9 mouse cellular contexts compared by ENCODE assay signal in genomic region chr1:180458274-180458673, GRCm38 (mm10). TPM values are rescaled to one million over a fixed set of nuclear protein-coding genes. Genes with fewer than 3 reads are reported as not detected.
DNase-seq lines count a peak whose midpoint lies in the region; ATAC-seq and TF ChIP-seq lines count a peak whose summit lies in the region.
"Had no signal": no experiment of that assay in that cellular context is flagged by ENCODE, and none has a peak within 500 bp of the region (broad histone marks: within the 10 kb centered on the region; RNA-seq: fewer than 3 reads in every experiment).

No protein-coding gene starts in this region.

- no peaks in the 10 kb centered on the region for H3K9me3 ChIP-seq in kidney, postnatal 0 days (replicated peaks; ENCODE audit: low read length)
- no peaks in the 10 kb centered on the region for H3K9me3 ChIP-seq in kidney, embryonic 15.5 days (replicated peaks)
- H3K9me3 ChIP-seq in hindbrain, embryonic 10.5 days: no peaks in the 10 kb centered on the region

- peak; percentile 14 for DNase-seq in kidney, postnatal 0 days (ENCODE audit: low spot score)
- DNase-seq in cerebellum, postnatal 10 days: peak; percentile 48 to 71
- peak; percentile 28 for DNase-seq in hindbrain, embryonic 10.5 days (ENCODE audit: low spot score)
- peak; percentile 23 for DNase-seq in lung, postnatal 25 days (ENCODE audit: low spot score)
- no peak for DNase-seq in natural killer cell, adult 2 months (ENCODE audit: low spot score in 2 of 2)
- DNase-seq in right cerebral cortex, postnatal 4 days: no peak
- no peak for DNase-seq in spleen, postnatal 36 days (ENCODE audit: low spot score in 2 of 2)

- no peak overlapping the region for H3K27ac ChIP-seq in kidney, postnatal 0 days
- no peak overlapping the region for H3K27ac ChIP-seq in kidney, embryonic 15.5 days
- peak overlapping the region; percentile 66; the same call in 1 of the 2 replicates for H3K27ac ChIP-seq in hindbrain, embryonic 10.5 days

- H3K27me3 ChIP-seq in kidney, postnatal 0 days (ENCODE audit: insufficient read depth, low read length): no peaks in the 10 kb centered on the region
- H3K27me3 ChIP-seq in kidney, embryonic 15.5 days: no peaks in the 10 kb centered on the region
- no peaks in the 10 kb centered on the region for H3K27me3 ChIP-seq in hindbrain, embryonic 10.5 days (ENCODE audit: insufficient read depth, poor library complexity, severe bottlenecking)

- no peak for ATAC-seq in kidney, postnatal 0 days (replicated peaks; ENCODE audit: low FRiP score, low read depth)
- ATAC-seq in kidney, embryonic 15.5 days (replicated peaks; ENCODE audit: low FRiP score): no peak

- no peaks in the 10 kb centered on the region for H3K4me1 ChIP-seq in kidney, postnatal 0 days (replicated peaks; ENCODE audit: insufficient read depth, low read length)
- H3K4me1 ChIP-seq in kidney, embryonic 15.5 days: peaks cover 5% of the 10 kb centered on the region; the same call in 1 of the 2 replicates
- peaks cover 40% of the 10 kb centered on the region for H3K4me1 ChIP-seq in hindbrain, embryonic 10.5 days (replicated peaks)

- H3K4me2 ChIP-seq in kidney, postnatal 0 days (ENCODE audit: low read length): no peak overlapping the region
- no peak overlapping the region for H3K4me2 ChIP-seq in kidney, embryonic 15.5 days

- H3K4me3 ChIP-seq in kidney, postnatal 0 days (replicated peaks; ENCODE audit: low read depth, low read length): no peak overlapping the region
- H3K4me3 ChIP-seq in kidney, embryonic 15.5 days (replicated peaks): no peak overlapping the region
- H3K4me3 ChIP-seq in hindbrain, embryonic 10.5 days: no peak overlapping the region
- H3K4me3 ChIP-seq: erythroblast, embryonic 14.5 days had no signal

- TF ChIP-seq CTCF in kidney, postnatal 0 days (IDR thresholded peaks at IDR 0.05; ENCODE audit: low read depth): no peak

- WGBS in kidney, postnatal 0 days: 55% methylated on average over 6 of the region's 6 CpGs
- WGBS in kidney, embryonic 15.5 days: 54% methylated on average over 6 of the region's 6 CpGs
- 57% methylated on average over 6 of the region's 6 CpGs for WGBS in hindbrain, embryonic 10.5 days

- H3K9ac ChIP-seq in kidney, postnatal 0 days (ENCODE audit: low read depth, low read length): no peak overlapping the region
- H3K9ac ChIP-seq in kidney, embryonic 15.5 days: no peak overlapping the region

- no peaks in the 10 kb centered on the region for H3K36me3 ChIP-seq in kidney, postnatal 0 days (ENCODE audit: insufficient read depth, low read length)
- no peaks in the 10 kb centered on the region for H3K36me3 ChIP-seq in kidney, embryonic 15.5 days
- no peaks in the 10 kb centered on the region for H3K36me3 ChIP-seq in hindbrain, embryonic 10.5 days

RNA-seq across cellular contexts. Expression of gene Stum, which starts 25.0 kb away (rescaled TPM):
- polyA plus RNA-seq in kidney, postnatal 0 days (2015; fragmentation: Nextera tagmentation; extraction: Ambion mirVana): 0.64 and 1.0 TPM in 2 replicates
- polyA plus RNA-seq in kidney, embryonic 15.5 days (2015; fragmentation: Nextera tagmentation; extraction: Ambion mirVana): 1.4 and 1.7 TPM in 2 replicates
- 3.1 and 8.2 TPM in 2 replicates for polyA plus RNA-seq in hindbrain, embryonic 10.5 days (2016; fragmentation: Nextera tagmentation; extraction: Ambion mirVana)
- polyA plus RNA-seq: erythroblast, embryonic 14.5 days had no signal

Comparison
In these comparisons a context has a peak if more than half of its experiments do, and no peak if none do; other contexts are left out.
1. DNase-seq: peak in kidney, postnatal 0 days (single experiment), cerebellum, postnatal 10 days (2 of 2), hindbrain, embryonic 10.5 days (single experiment) and lung, postnatal 25 days (single experiment); none in natural killer cell, adult 2 months (0 of 2), right cerebral cortex, postnatal 4 days (single experiment) and spleen, postnatal 36 days (0 of 2).